Mouse (Mus musculus): ENCODE measurements around the gene Inpp4a.

The Inpp4a gene

GRCm38 (mm10) chr1:37322690-37323089 lies 23.0 kb downstream of the Inpp4a start:
- peak; percentile 49 for DNase-seq (ENCODE audit: low read depth, low spot score)

GRCm38 (mm10) chr1:37323208-37323607 lies 23.5 kb downstream of the Inpp4a start:
- DNase-seq (ENCODE audit: low read depth, low spot score) = peak; percentile 47

GRCm38 (mm10) chr1:37324569-37324968 lies 24.9 kb downstream of the Inpp4a start:
- DNase-seq (ENCODE audit: low read depth, low spot score) = no peak

- no peak for DNase-seq (ENCODE audit: low read depth, low spot score)
Measured at GRCm38 (mm10) chr1:37327311-37327710, 27.6 kb downstream of the Inpp4a start.

GRCm38 (mm10) chr1:37329132-37329531 lies 29.5 kb downstream of the Inpp4a start:
- DNase-seq (ENCODE audit: low read depth, low spot score) = no peak

GRCm38 (mm10) chr1:37329831-37330230 lies 30.2 kb downstream of the Inpp4a start:
- no peak for DNase-seq (ENCODE audit: low read depth, low spot score)

GRCm38 (mm10) chr1:37332756-37333155 lies 33.1 kb downstream of the Inpp4a start:
- peak; percentile 48 for DNase-seq (ENCODE audit: low read depth, low spot score)

GRCm38 (mm10) chr1:37333741-37334440 lies 34.2 kb downstream of the Inpp4a start:
- DNase-seq (ENCODE audit: low read depth, low spot score) = peak; percentile 66

GRCm38 (mm10) chr1:37336022-37336421 lies 36.4 kb downstream of the Inpp4a start:
- DNase-seq (ENCODE audit: low read depth, low spot score) = no peak

- no peak for DNase-seq (ENCODE audit: low read depth, low spot score)
Measured at GRCm38 (mm10) chr1:37336794-37337193, 37.1 kb downstream of the Inpp4a start.

GRCm38 (mm10) chr1:37337273-37337672 lies 37.6 kb downstream of the Inpp4a start:
- peak; percentile 79 for DNase-seq (ENCODE audit: low read depth, low spot score)

GRCm38 (mm10) chr1:37339144-37339543 lies 39.5 kb downstream of the Inpp4a start:
- DNase-seq (ENCODE audit: low read depth, low spot score) = peak; percentile 87

GRCm38 (mm10) chr1:37341347-37341746 lies 41.7 kb downstream of the Inpp4a start:
- DNase-seq (ENCODE audit: low read depth, low spot score) = no peak

- peak; percentile 90 for DNase-seq (ENCODE audit: low read depth, low spot score)
Measured at GRCm38 (mm10) chr1:37341914-37342313, 42.2 kb downstream of the Inpp4a start.

GRCm38 (mm10) chr1:37342524-37342923 lies 42.9 kb downstream of the Inpp4a start:
- peak; percentile 55 for DNase-seq (ENCODE audit: low read depth, low spot score)

- no peak for DNase-seq (ENCODE audit: low read depth, low spot score)
Measured at GRCm38 (mm10) chr1:37343265-37343664, 43.6 kb downstream of the Inpp4a start.

GRCm38 (mm10) chr1:37344223-37344916 lies 44.7 kb downstream of the Inpp4a start:
- no peak for DNase-seq (ENCODE audit: low read depth, low spot score)

- DNase-seq (ENCODE audit: low read depth, low spot score) = peak; percentile 94
Measured at GRCm38 (mm10) chr1:37347361-37348080, 47.9 kb downstream of the Inpp4a start.

GRCm38 (mm10) chr1:37350886-37351651 lies 51.4 kb downstream of the Inpp4a start:
- peak; percentile 94 for DNase-seq (ENCODE audit: low read depth, low spot score)

GRCm38 (mm10) chr1:37351961-37352360 lies 52.3 kb downstream of the Inpp4a start:
- peak; percentile 77 for DNase-seq (ENCODE audit: low read depth, low spot score)

GRCm38 (mm10) chr1:37353456-37353855 lies 53.8 kb downstream of the Inpp4a start:
- peak; percentile 36 for DNase-seq (ENCODE audit: low read depth, low spot score)

GRCm38 (mm10) chr1:37355492-37355891 lies 55.8 kb downstream of the Inpp4a start:
- DNase-seq (ENCODE audit: low read depth, low spot score) = no peak
